Mouse (Mus musculus) hindbrain, embryonic 11.5 days (tissue): ENCODE results near the gene Tas2r124. TPM values are rescaled to one million over a fixed set of nuclear protein-coding genes. Genes with fewer than 3 reads are reported as not detected.

Experiments used
- ATAC-seq: fragments of 200-750 bp; cut with Nextera tagmentation; 2 replicates; pipeline ENCODE4 v1.8.0; 2017; ENCODE audit warnings: mild to moderate bottlenecking, moderate TSS enrichment, moderate library complexity; ENCODE audit not compliant: low FRiP score
- DNase-seq: peaks from one replicate; pipeline ENCODE4 v3.0.0-alpha.2; 2015; ENCODE audit warnings: low spot score
- H3K27ac ChIP-seq: fragments of 300-500 bp; sonication (generic); 2 replicates; pipeline ENCODE4 v1.5.1; 2014; ENCODE audit warnings: mild to moderate bottlenecking, low read depth, low read length
- H3K27me3 ChIP-seq: fragments of 300-500 bp; sonication (generic); 2 replicates; pipeline ENCODE4 v1.6.1; 2014; ENCODE audit warnings: mild to moderate bottlenecking, low read length, moderate library complexity, mixed read lengths; ENCODE audit not compliant: control insufficient read depth, insufficient read depth
- H3K36me3 ChIP-seq: fragments of 300-500 bp; sonication (generic); 2 replicates; pipeline ENCODE4 v1.6.1; 2014; ENCODE audit warnings: mild to moderate bottlenecking, low read length, moderate library complexity, mixed read lengths; ENCODE audit not compliant: control insufficient read depth, insufficient read depth
- H3K4me1 ChIP-seq: fragments of 300-500 bp; sonication (generic); replicated peaks from 2 replicates; pipeline ENCODE4 v1.6.1; 2014; ENCODE audit warnings: low read length, mixed read lengths; ENCODE audit not compliant: control insufficient read depth, insufficient read depth
- H3K4me2 ChIP-seq: fragments of 300-500 bp; sonication (generic); replicated peaks from 2 replicates; pipeline ENCODE4 v1.6.1; 2014; ENCODE audit warnings: mild to moderate bottlenecking, low read depth, low read length
- H3K4me3 ChIP-seq: fragments of 300-500 bp; sonication (generic); 2 replicates; pipeline ENCODE4 v1.5.1; 2014; ENCODE audit warnings: low read depth, low read length
- H3K9ac ChIP-seq: fragments of 300-500 bp; sonication (generic); 2 replicates; pipeline ENCODE4 v1.6.1; 2014; ENCODE audit warnings: low read depth, low read length
- H3K9me3 ChIP-seq: fragments of 300-500 bp; sonication (generic); 2 replicates; pipeline ENCODE4 v1.6.1; 2016; ENCODE audit warnings: low read length; ENCODE audit not compliant: control insufficient read depth
- WGBS: fragments of 180-500 bp; shearing (Covaris S2); extraction: QIAGEN DNeasy Blood & Tissue Kit; methylation state at CpG from one replicate; pipeline ENCODE4 v1.1.7; 2014; 5-methylcytosine and 5-hydroxymethylcytosine counted together
- polyA plus RNA-seq: library from polyadenylated mRNA; unstranded; fragments of >200 nt; fragmentation: Nextera tagmentation; extraction: Ambion mirVana; gene quantifications from 2 replicates; pipeline ENCODE4 v1.2.1, GENCODE M21; 2014

Gene Tas2r124
- polyA plus RNA-seq, result not detected in 2 replicates

DNA sequence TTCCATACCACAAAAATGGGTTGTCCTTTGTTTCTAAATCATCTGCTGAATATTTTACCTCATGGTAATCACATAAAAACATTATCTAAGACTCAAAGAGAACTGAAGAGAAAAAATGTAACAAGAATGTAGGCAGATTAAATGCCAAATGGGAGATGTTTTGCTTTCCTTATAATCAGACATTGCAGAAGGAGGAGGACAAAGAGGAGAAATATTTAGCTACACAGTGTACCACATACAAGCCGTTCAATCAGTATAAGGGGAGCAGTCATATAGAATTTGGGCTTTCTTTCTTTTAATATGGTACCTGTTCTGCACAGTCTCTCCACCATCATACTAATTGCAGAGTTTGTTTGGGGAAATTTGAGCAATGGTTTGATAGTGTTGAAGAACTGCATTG lies at the start of gene Tas2r124:
Tas2r124 (plus strand) TSS at position 301 of the 400 bp plus-strand sequence.
- H3K27me3 ChIP-seq, result no peaks in the 10 kb centered on the region
- H3K27ac ChIP-seq, result no peak within 1 kb of the TSS
- no peaks in the 10 kb centered on the region for H3K9me3 ChIP-seq
- H3K4me1 ChIP-seq, result no peaks in the 10 kb centered on the region
- no peak within 1 kb of the TSS for H3K4me3 ChIP-seq
- DNase-seq (no peak), ATAC-seq (no peak)
- no peak within 1 kb of the TSS for H3K4me2 ChIP-seq
- no peaks in the 10 kb centered on the region for H3K36me3 ChIP-seq
- H3K9ac ChIP-seq, result no peak within 1 kb of the TSS
- WGBS, result 97% methylated on average over 1 of the region's 1 CpGs

- 91% methylated on average over 3 of the region's 3 CpGs for WGBS
- H3K9me3 ChIP-seq, result no peaks in the 10 kb centered on the region
- H3K4me1 ChIP-seq, result no peaks in the 10 kb centered on the region
- H3K36me3 ChIP-seq, result no peaks in the 10 kb centered on the region
- no peak within 1 kb of the TSS for H3K27ac ChIP-seq
- H3K4me2 ChIP-seq, result no peak within 1 kb of the TSS
- H3K27me3 ChIP-seq, result no peaks in the 10 kb centered on the region
- DNase-seq (no peak), ATAC-seq (no peak)
- no peak within 1 kb of the TSS for H3K9ac ChIP-seq
- H3K4me3 ChIP-seq, result no peak within 1 kb of the TSS
These were observed 42.7 kb upstream of the Tas2r124 start, which contains the start of gene Tas2r122 for GRCm38 (mm10) chr6:132711828-132712227. Gene Tas2r122 (minus strand): TSS chr6:132711928.

DNA sequence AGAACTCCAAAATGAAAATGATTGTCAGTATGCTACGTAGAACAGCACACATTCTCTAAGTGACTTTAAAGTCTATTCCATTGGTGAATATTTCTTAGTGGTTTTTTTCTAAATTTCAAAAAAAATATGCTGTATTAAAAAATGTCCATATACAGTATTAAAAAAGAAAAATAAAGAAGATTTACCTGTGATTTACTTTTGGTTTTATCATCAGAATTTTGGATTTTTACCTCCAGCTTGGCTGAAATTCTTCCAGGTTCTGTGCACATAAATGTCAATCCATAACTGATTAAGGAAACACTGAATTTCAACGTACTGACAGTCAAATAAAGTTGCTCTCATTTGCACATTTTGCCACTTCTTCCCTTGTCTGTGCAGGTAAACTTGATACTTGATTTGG lies 16.6 kb upstream of the Tas2r124 start, which contains the start of gene Tas2r115:
Tas2r115 (minus strand) TSS at position 101 of the 400 bp plus-strand sequence.
- no peaks in the 10 kb centered on the region for H3K4me1 ChIP-seq
- H3K4me2 ChIP-seq, result no peak within 1 kb of the TSS
- H3K9ac ChIP-seq, result no peak within 1 kb of the TSS
- H3K4me3 ChIP-seq, result no peak within 1 kb of the TSS
- ATAC-seq (no peak), DNase-seq (no peak)
- H3K27me3 ChIP-seq, result no peaks in the 10 kb centered on the region
- 82% methylated on average over 2 of the region's 2 CpGs for WGBS
- no peaks in the 10 kb centered on the region for H3K36me3 ChIP-seq
- H3K27ac ChIP-seq, result no peak within 1 kb of the TSS
- H3K9me3 ChIP-seq, result no peaks in the 10 kb centered on the region

- no peak overlapping the region for H3K4me2 ChIP-seq
- no peaks in the 10 kb centered on the region for H3K36me3 ChIP-seq
- H3K9me3 ChIP-seq, result no peaks in the 10 kb centered on the region
- DNase-seq (no peak), ATAC-seq (no peak)
- no peaks in the 10 kb centered on the region for H3K4me1 ChIP-seq
- WGBS, result 89% methylated on average over 2 of the region's 2 CpGs
- H3K4me3 ChIP-seq, result no peak overlapping the region
- no peak overlapping the region for H3K27ac ChIP-seq
- no peak overlapping the region for H3K9ac ChIP-seq
- H3K27me3 ChIP-seq, result no peaks in the 10 kb centered on the region
These were observed 4.3 kb upstream of the Tas2r124 start for GRCm38 (mm10) chr6:132750206-132750605.

DNA sequence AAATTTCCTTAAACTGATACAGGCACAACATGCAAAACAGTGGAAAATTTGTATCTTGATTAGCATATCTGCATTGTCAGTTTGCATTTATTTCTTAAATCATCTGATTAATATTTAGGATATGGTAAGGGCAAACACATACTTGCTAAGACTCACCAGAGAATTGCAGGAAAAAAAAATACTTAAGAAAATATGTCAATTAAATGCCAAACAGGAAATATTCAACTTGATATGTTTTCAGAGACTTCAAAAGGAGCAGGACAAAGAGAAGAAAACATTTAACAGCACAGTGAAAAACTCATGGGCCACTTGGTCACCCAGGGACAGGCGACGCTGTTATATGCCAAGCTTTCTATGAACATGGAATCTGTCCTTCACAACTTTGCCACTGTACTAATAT lies 7.3 kb downstream of the Tas2r124 start, which contains the start of gene Tas2r102:
Tas2r102 (plus strand) TSS at position 301 of the 400 bp plus-strand sequence.
- Histone ChIP-seq H3K9ac (no peak within 1 kb of the TSS), H3K4me2 (no peak within 1 kb of the TSS), H3K36me3 (no peaks in the 10 kb centered on the region), H3K4me3 (no peak within 1 kb of the TSS), H3K4me1 (no peaks in the 10 kb centered on the region), H3K27ac (no peak within 1 kb of the TSS), H3K27me3 (no peaks in the 10 kb centered on the region), H3K9me3 (no peaks in the 10 kb centered on the region)
- ATAC-seq, result no peak
- DNase-seq, result no peak
- 84% methylated on average over 2 of the region's 2 CpGs for WGBS

- Histone ChIP-seq H3K4me1 (no peaks in the 10 kb centered on the region), H3K9me3 (no peaks in the 10 kb centered on the region), H3K9ac (no peak within 1 kb of the TSS), H3K27ac (no peak within 1 kb of the TSS), H3K36me3 (no peaks in the 10 kb centered on the region), H3K27me3 (no peaks in the 10 kb centered on the region), H3K4me2 (no peak within 1 kb of the TSS), H3K4me3 (no peak within 1 kb of the TSS)
- DNase-seq (no peak), ATAC-seq (no peak)
These were observed 23.5 kb downstream of the Tas2r124 start, which contains the start of gene Tas2r136 for GRCm38 (mm10) chr6:132778062-132778461. Gene Tas2r136 (minus strand): TSS chr6:132778162.

DNA sequence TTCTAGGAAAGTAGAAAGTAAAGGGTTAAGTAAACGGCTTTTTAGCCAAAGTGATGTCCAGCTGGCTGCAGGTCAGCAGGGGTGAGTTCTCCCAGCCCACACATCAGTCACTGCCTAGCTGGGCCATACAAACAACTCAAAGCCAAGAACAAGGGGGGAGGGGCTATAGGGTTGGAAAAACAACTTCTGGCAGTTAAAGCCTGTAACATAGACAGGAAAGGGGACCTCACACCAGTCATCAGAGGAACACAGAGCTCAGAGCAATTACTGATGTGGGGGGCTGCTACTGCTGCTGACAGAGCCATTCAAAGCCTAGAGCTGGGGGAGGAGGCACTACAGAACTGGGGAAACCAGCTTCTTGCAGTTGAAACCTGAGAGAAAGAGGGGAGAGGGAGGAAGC lies 40.9 kb downstream of the Tas2r124 start:
- no peak overlapping the region for H3K27ac ChIP-seq
- WGBS, result 15% methylated on average over 1 of the region's 1 CpGs

GRCm38 (mm10) chr6:132802518-132802917 lies 48.0 kb downstream of the Tas2r124 start, which contains the start of gene Tas2r117:
Gene Tas2r117 (plus strand): TSS chr6:132802818.
- H3K4me1 ChIP-seq, result no peaks in the 10 kb centered on the region
- H3K36me3 ChIP-seq, result no peaks in the 10 kb centered on the region
- H3K9ac ChIP-seq, result no peak within 1 kb of the TSS
- DNase-seq (no peak), ATAC-seq (no peak)
- H3K9me3 ChIP-seq, result no peaks in the 10 kb centered on the region
- H3K4me2 ChIP-seq, result no peak within 1 kb of the TSS
- no peak within 1 kb of the TSS for H3K4me3 ChIP-seq
- H3K27ac ChIP-seq, result no peak within 1 kb of the TSS
- WGBS, result 77% methylated on average over 1 of the region's 1 CpGs
- H3K27me3 ChIP-seq, result no peaks in the 10 kb centered on the region

More for the DNA sequence above, 40.9 kb downstream of the Tas2r124 start:
- no peak for ATAC-seq
- peak; percentile 36 for DNase-seq
- no peaks in the 10 kb centered on the region for H3K36me3 ChIP-seq
- no peaks in the 10 kb centered on the region for H3K4me1 ChIP-seq
- H3K4me3 ChIP-seq, result no peak overlapping the region
- no peak overlapping the region for H3K9ac ChIP-seq
- no peaks in the 10 kb centered on the region for H3K9me3 ChIP-seq
- no peaks in the 10 kb centered on the region for H3K27me3 ChIP-seq
- no peak overlapping the region for H3K4me2 ChIP-seq
